In genomic region chr8:8285876-8286275, GRCm38 (mm10) we compare ENCODE assay signal across 15 mouse cellular contexts.
"Had no signal": no experiment of that assay in that cellular context is flagged by ENCODE, and none has a peak within 500 bp of the region (broad histone marks: within the 10 kb centered on the region; RNA-seq: fewer than 3 reads in every experiment).

No protein-coding gene starts in this region.

- DNase-seq: retina, postnatal 1 day; right cerebral cortex, adult 18-20 months; right cerebral cortex, postnatal 14 days; right cerebral cortex, postnatal 25 days; right cerebral cortex, postnatal 4 days; spleen, adult 18-20 months; thymus, adult 18-20 months; thymus, adult 2 months; thymus, postnatal 14 days; thymus, postnatal 25 days; thymus, postnatal 36 days; thymus, postnatal 4 days had no signal

- H3K36me3 ChIP-seq: neural tube, embryonic 15.5 days; stomach, embryonic 15.5 days had no signal

- H3K4me3 ChIP-seq: neural tube, embryonic 15.5 days; stomach, embryonic 15.5 days had no signal

- H3K4me1 ChIP-seq: neural tube, embryonic 15.5 days; stomach, embryonic 15.5 days had no signal

- H3K27ac ChIP-seq: neural tube, embryonic 15.5 days; stomach, embryonic 15.5 days; stomach, postnatal 0 days had no signal

- H3K27me3 ChIP-seq: neural tube, embryonic 15.5 days; stomach, embryonic 15.5 days had no signal

- H3K9ac ChIP-seq: neural tube, embryonic 15.5 days; stomach, embryonic 15.5 days had no signal

- H3K9me3 ChIP-seq: neural tube, embryonic 15.5 days; stomach, embryonic 15.5 days had no signal

- H3K4me2 ChIP-seq: neural tube, embryonic 15.5 days; stomach, embryonic 15.5 days had no signal
